Mouse (Mus musculus) hematopoietic stem cell, adult 5-6 weeks (primary cell): ENCODE data around the gene Cbx1. TPM values are rescaled to one million over a fixed set of nuclear protein-coding genes. Genes with fewer than 3 reads are reported as not detected.
"Not testable (repeated sequence)": the region's sequence is repeated elsewhere in the genome, so short reads cannot be mapped to it uniquely, and the experiment has no call there.

Source experiments
- ATAC-seq, 2 experiments: fragments of 125-278 bp in 1 of 2; replicated peaks in 1 of 2; 2 replicates each; pipeline ENCODE4 v1.8.0; 2016 to 2017; ENCODE audit warnings: inconsistent platforms in 2 of 2, mild to moderate bottlenecking in 2 of 2, moderate number of reproducible peaks in 2 of 2, low read depth in 1 of 2, moderate TSS enrichment in 1 of 2; ENCODE audit not compliant: low FRiP score in 2 of 2, poor library complexity in 2 of 2, severe bottlenecking in 2 of 2, insufficient read depth in 1 of 2, low TSS enrichment in 1 of 2
- total RNA-seq: library from RNA; stranded (forward); fragments of 172-1452, 232-1000 nt; gene quantifications from 2 replicates; pipeline ENCODE4 v1.2.3, GENCODE M21; 2017

Cbx1 gene
- total RNA-seq, 1 experiment from 2014 or later: 160 TPM

GRCm38 (mm10) chr11:96796586-96796985 is 7.7 kb downstream of the Cbx1 start:
- ATAC-seq: 0 out of 4 replicates have a peak, but pooled peaks of 1 of the 2 experiments have one; percentile 17

- ATAC-seq: no peak
Observed at GRCm38 (mm10) chr11:96799511-96799910, 10.6 kb downstream of the Cbx1 start.

- no peak for ATAC-seq
Observed at GRCm38 (mm10) chr11:96805606-96806005, 16.7 kb downstream of the Cbx1 start.

GRCm38 (mm10) chr11:96808066-96808465 is 19.1 kb downstream of the Cbx1 start:
- no peak for ATAC-seq

GRCm38 (mm10) chr11:96809562-96810235 is 20.8 kb downstream of the Cbx1 start:
- no peak for ATAC-seq

GRCm38 (mm10) chr11:96811188-96811587 is 22.3 kb downstream of the Cbx1 start:
- ATAC-seq: not testable (repeated sequence)

GRCm38 (mm10) chr11:96813455-96813854 is 24.5 kb downstream of the Cbx1 start:
- no peak for ATAC-seq

- ATAC-seq: no peak
Observed at GRCm38 (mm10) chr11:96813920-96814319, 25.0 kb downstream of the Cbx1 start.

GRCm38 (mm10) chr11:96814443-96814842 is 25.5 kb downstream of the Cbx1 start:
- no peak for ATAC-seq

- ATAC-seq: no peak
Observed at GRCm38 (mm10) chr11:96815895-96816294, 27.0 kb downstream of the Cbx1 start.

- ATAC-seq: no peak
Observed at GRCm38 (mm10) chr11:96816494-96816893, 27.6 kb downstream of the Cbx1 start.

- ATAC-seq: no peak
Observed at GRCm38 (mm10) chr11:96816979-96817378, 28.1 kb downstream of the Cbx1 start.

- no peak for ATAC-seq
Observed at GRCm38 (mm10) chr11:96818128-96818710, 29.3 kb downstream of the Cbx1 start.

- no peak for ATAC-seq
Observed at GRCm38 (mm10) chr11:96821956-96822355, 33.0 kb downstream of the Cbx1 start.

GRCm38 (mm10) chr11:96822675-96823470 is 33.9 kb downstream of the Cbx1 start:
- ATAC-seq: no peak

- no peak for ATAC-seq
Observed at GRCm38 (mm10) chr11:96823471-96823837, 34.5 kb downstream of the Cbx1 start.

GRCm38 (mm10) chr11:96823880-96824782 is 35.2 kb downstream of the Cbx1 start:
- ATAC-seq: peak; percentile 97 to 98
